Mouse (Mus musculus) layer of hippocampus, adult 9-11 months (tissue): ENCODE measurements around the gene Itga5.

Experiments used
- DNase-seq: peaks from one replicate; pipeline ENCODE4 v3.0.0; 2022

Gene Itga5

DNA sequence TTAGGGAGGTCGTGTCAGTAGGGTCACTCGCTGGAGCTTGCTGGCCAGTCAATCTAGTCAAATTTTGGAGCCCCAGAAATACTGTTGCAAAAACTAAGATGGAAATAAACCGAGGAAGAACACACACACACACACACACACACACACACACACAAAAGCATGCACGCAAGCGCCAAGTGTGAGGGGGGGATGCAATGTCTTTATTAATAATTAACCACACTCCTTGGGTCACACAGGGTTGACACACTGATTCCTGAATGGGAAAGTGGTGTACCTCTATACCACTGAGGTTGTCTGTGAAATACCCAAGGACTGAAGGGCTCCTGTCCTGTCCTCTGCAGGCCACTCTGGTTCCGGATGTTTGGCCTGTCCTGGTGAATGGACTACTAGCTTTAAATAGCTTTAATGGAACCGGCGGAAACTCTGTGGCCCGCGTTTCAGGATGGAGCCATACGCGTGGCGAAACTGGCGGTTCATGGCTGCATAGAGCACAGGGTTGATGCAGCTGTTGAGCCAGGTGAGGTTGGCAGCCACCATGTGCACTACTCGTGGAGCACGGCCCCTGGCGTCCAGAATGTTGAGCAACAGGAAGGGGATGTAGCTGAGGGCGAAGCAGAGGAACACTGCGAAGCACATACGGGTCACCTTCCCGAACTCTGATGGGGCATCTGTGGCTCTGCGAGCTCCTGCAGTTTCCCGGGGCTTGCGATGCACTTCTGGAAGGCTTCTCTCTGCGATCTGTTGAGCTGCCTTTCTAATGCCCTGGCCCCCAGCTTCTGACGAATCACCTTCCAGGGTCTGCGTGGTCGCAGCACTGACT lies 58.3 kb downstream of the Itga5 start:
- DNase-seq = no peak

DNA sequence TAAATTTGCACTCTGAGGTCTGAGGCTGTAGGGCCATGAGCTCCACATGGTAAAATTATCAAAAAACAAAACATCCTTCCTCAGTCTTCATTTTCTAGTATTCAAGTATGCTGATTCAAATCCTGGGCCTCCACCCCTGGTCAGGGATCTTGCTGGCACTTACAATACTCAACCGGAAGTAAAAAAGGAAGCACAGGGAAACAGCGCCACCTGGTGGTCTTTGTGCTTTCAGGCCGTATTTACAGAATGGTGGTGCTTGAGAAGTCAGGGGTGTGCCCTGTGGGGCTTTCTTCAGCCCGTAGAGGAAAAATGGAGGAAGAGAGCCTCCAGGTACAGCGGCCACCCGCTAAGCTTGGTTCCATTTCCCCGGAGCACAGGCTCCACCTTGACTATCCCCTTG lies 59.4 kb downstream of the Itga5 start:
- DNase-seq = peak; percentile 90

DNA sequence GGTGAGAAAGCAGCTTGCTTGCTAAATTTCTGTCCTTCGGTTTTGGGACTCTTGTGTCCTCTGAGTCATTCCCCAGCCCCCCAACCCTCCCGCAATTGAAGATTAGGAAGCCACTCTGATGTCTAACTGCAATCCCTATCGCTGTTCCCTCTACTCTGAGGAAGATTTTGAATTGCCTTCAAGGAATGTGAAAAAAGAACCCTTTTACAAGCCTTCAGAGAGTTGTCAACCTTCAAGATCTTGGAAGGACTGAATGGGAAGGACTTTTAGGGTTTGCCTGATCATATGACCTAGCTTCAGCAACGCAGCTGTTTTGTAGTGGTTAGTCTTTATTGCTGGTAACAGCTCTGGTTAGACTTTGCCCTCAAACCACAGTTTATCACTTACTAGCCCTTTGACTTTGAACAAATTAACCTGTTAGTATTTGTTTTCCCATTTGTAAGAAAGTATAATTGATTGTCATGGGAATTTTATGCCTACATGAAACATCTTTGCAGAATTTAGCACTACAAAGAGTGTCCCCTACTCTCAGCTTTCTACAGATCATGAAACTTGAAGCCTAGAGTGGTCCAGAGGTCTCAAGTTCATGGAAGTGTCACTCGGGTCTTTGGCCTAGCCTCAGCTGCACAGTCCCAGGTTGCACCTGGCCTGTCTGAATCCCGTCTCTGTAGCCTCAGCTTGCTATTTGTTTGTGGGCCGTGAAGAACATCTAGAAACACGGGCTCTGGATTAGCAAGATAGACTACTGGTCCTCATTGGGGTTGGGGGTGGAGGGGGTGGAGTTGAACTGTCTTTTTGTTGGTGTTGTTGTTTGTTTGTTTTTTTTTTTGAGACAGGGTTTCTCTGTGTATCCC lies 60.5 kb downstream of the Itga5 start:
- DNase-seq = no peak

- peak; percentile 99 for DNase-seq
Observed at GRCm38 (mm10) chr15:103305070-103305678, 61.4 kb downstream of the Itga5 start.

DNA sequence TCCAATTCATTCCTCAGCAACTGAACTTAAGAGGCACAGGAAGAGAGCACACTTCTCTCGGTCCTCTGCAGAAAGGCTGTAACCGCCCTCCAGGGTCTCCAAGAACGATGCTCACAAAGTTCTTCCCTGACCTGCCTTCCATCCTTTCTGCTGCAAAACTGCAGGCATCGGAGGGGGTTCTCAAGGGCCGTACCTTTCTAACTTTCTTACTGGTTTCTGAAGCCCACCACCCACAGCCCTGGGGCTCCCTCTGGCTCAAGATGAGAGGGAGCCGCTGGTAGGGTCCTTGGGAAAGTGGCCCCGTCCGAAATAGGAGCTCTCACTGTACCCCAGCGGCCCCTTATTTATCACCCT lies 62.0 kb downstream of the Itga5 start:
- DNase-seq = no peak

- no peak for DNase-seq
Observed at GRCm38 (mm10) chr15:103303916-103304615, 62.5 kb downstream of the Itga5 start.

DNA sequence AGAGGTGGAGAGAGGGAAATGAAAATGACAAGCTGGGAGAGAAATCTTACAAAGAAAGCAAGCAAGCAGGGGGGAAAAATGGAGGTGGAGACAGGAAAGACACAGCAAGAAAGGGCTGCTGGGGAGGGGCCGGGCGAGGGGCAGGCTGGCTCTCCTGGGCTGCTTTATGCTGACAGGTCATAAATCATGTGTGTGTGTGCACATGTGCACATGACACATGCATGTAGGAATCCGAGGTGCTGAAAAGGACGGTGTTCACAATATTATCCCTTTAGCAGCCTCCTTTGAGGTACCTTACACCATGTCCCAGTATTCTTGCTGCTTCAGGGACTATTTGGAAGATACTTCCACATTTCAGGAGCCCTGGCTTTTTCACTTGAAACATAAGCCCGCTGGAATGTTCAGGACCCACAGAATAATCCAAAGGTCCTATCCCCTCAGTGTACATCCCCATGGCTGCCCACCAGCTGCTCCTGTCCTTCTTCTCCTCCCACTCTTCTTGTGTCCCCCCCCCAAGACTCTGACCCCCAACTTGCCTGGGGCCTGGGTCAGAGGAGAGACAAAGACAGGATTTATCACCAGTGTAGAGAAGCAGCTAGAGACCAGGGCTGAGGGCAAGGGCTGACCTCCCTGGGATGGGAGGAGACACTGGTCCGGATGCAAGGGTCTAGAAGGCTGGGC lies 64.1 kb downstream of the Itga5 start:
- DNase-seq = no peak

GRCm38 (mm10) chr15:103301547-103302340 lies 64.8 kb downstream of the Itga5 start:
- DNase-seq = no peak

DNA sequence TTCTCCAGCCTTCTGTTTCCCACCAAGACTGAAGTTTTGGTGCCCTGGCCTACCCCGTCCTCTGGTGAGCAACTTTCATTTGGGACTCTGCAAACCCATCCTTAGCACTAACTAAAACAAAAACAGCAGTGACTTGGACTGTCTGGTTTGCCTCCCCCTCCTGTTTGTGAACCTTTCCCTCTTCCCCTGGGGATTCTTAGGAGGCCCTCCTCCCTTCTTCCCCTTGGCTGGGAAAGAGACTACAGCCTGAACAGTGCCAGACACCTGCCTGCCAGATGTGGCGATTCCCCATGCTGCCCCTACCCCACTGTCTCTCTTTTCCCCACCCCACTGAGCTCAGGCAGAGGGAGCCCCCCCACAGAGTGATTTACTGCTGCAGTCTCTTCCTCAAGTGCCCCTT lies 65.5 kb downstream of the Itga5 start:
- no peak for DNase-seq

- no peak for DNase-seq
Observed at GRCm38 (mm10) chr15:103300560-103300959, 66.0 kb downstream of the Itga5 start.

DNA sequence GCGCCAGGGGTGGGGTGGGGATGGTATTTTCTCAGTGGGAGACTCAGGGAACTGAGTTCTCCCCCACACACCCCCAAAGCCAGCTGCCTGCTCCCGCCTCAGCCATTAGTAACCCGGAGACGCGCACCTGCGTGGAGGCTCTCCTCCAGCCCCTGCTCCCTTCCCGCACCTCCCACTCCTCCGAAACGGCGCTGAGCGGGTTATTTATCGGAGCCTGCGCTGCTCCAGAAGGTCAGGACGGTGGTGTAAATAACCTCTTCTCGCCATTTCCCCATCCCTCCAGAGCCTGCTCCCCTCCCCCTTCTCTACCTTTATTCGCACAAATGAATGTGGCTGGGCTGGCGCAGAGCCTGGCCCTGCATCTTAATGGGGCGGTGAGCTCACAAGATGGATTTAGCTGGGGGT lies 66.5 kb downstream of the Itga5 start:
- DNase-seq = no peak

GRCm38 (mm10) chr15:103299644-103300043 lies 66.9 kb downstream of the Itga5 start:
- no peak for DNase-seq

- DNase-seq = no peak
Observed at GRCm38 (mm10) chr15:103298861-103299616, 67.5 kb downstream of the Itga5 start.

DNA sequence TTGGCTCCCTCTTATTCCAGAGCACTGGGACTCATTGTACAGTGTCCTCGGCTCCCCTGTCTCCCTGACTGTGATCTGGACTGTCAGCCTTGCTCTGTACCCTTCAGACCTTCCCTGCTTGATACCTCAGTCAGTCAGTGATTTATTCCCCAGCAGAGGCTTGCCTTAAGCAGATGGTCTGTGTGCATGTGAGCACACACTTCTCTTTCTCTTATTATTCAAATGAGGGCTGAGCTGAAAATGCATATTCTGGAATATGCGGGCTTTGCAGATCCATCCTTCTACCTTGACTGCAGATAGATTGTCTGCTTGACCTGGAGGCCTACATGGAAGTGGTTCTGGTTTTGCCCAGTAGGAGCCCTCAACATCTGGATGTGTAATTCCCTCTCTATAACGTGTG lies 68.5 kb downstream of the Itga5 start:
- no peak for DNase-seq

- no peak for DNase-seq
Observed at GRCm38 (mm10) chr15:103297313-103297712, 69.2 kb downstream of the Itga5 start.

DNA sequence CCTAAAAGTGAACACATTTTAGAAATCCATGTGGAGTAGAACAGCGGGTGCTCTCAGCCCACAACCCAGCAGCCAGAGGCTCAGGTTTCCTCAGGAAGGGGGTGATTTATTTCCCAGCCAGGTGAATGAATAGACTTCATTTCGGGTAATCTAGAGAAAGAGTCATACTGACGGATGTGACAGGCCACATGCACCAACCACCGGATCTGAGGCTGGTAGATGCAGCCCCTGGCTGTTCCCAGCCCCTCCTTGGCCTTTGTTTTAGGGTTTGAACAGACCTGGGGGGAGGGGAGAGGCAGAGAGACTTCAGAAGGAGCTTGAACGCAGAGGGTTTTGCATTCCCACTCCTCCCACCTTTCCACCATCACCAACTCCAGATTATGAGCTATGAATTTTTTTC lies 70.7 kb downstream of the Itga5 start:
- no peak for DNase-seq

DNA sequence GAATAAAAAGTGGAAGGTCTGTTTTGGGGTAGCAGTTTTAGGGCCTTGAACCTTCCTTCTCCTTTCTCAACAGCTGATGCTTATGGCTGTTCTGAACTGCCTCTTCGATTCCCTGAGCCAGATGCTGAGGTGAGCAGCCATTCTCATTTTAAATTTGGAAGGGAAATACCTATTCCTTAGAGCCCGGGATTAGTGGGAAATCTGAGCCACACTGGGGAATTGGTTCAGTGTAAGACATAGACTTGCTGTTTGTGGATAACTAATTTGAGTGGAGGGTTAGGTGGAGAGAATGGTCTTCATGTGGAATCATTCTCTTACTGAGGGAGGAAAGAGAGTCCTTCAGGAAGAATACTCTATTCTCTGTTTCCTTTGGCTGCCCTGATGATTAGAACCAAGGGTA lies 71.9 kb downstream of the Itga5 start:
- no peak for DNase-seq
